Mouse (Mus musculus) effector memory CD4-positive, alpha-beta T cell, adult 5 months (primary cell): ENCODE data around the gene Dusp13. TPM values are rescaled to one million over a fixed set of nuclear protein-coding genes. Genes with fewer than 3 reads are reported as not detected.

ENCODE experiments used
- polyA plus RNA-seq: library from polyadenylated mRNA; unstranded; fragments of 100-300 nt; shearing (Covaris generic); gene quantifications from one replicate; pipeline ENCODE4 v1.2.1, GENCODE M21; 2017

Gene Dusp13
- polyA plus RNA-seq = 0.61 TPM

GRCm38 (mm10) chr14:21750881-21751542, at the start of gene Dusp13:
TSS of gene Dusp13 (minus strand) at chr14:21751181.

GRCm38 (mm10) chr14:21750008-21750880, 737 bp downstream of the Dusp13 start, which contains the start of gene Samd8:
TSS of gene Samd8 (plus strand) at chr14:21750531.

GRCm38 (mm10) chr14:21714486-21714885, 36.5 kb downstream of the Dusp13 start, which contains the start of gene Dupd1:
TSS of gene Dupd1 (minus strand) at chr14:21714576.

Other genes with a start within 250 kb of the Dusp13 start
- gene Dupd1, start 36.6 kb downstream of the Dusp13 start, polyA plus RNA-seq = not detected
- gene Samd8, start 650 bp downstream of the Dusp13 start, polyA plus RNA-seq = 36.5 TPM
- 117 TPM for gene Vdac2, start 74.1 kb upstream of the Dusp13 start, polyA plus RNA-seq
- 13.7 TPM for gene Comtd1, start 97.8 kb upstream of the Dusp13 start, polyA plus RNA-seq
- 0.09 TPM for gene Zfp503, start 238.4 kb upstream of the Dusp13 start, polyA plus RNA-seq